Mouse (Mus musculus): ENCODE results near the gene Wars.

The Wars gene

DNA sequence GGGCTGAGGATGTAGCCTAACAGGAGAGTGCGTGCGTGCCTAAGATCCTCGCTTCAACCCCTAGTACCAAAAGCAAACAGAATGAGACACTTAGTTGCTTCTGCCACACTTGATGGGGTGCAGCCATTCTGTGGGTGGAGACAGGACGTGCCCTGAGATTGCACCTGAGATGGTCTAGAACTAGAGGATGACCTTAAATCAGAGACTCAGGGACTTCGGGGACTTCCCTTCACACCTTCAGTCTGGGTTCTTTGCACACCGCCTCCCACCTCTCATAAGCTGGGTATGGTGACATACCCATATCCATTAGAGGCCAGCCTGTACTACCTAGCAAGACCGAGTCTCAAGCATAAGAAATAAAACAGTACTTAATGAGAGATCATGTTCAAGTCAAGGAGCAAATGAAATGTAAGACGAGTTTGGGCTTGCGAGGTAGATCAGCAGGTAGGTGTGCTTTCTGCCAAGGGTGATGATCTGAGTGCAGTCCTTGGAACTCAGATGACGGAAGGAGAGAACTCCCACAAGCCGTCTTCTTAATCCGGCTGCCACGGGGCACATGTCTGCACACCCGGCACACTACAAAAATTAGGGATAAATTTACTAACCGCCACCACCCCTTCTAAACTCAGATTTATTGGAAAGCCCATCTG is 69.6 kb downstream of the Wars start:
- no peak for DNase-seq (ENCODE audit: low spot score)

DNA sequence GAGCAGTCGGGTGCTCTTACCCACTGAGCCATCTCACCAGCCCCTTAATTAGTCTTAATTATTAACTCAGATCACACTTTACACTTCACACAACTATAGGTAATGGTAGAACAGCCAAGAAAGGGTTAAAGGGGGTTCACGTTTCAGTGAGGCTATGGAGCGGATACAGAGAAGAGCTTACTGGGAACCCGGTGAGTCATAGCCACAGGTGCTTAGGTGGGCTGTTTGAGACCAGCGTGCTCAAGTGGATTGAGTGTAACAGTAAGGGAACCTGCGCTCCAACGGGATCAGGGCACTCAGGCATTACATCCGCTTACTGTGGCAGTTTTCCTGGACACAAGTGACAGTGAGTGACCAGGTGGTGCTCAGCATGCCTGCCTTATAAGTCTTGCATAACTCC is 70.9 kb downstream of the Wars start:
- no peak for DNase-seq (ENCODE audit: low spot score)

DNA sequence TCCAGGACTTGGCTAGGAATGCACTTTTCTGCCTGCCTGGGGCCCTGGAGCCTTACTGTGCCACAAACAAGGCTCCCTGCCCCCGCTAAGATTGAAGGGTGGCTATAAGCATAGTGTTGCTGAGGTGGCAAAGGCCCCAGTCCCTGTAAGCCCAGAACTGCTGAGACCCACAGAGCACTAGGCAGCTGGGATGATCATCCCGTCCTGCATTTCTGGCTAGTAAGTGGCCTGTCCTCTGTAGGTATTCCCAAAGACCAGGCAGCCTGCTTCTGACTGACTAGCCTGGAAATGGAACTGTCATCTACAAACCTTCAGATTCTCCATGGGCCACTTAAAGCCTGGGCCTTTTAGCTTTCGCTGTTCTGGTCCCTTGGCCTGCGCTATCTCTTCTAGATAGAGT is 73.5 kb downstream of the Wars start:
- no peak for DNase-seq (ENCODE audit: low spot score)

- DNase-seq (ENCODE audit: low spot score): no peak
Observed at GRCm38 (mm10) chr12:108816569-108816968, 77.4 kb downstream of the Wars start.

DNA sequence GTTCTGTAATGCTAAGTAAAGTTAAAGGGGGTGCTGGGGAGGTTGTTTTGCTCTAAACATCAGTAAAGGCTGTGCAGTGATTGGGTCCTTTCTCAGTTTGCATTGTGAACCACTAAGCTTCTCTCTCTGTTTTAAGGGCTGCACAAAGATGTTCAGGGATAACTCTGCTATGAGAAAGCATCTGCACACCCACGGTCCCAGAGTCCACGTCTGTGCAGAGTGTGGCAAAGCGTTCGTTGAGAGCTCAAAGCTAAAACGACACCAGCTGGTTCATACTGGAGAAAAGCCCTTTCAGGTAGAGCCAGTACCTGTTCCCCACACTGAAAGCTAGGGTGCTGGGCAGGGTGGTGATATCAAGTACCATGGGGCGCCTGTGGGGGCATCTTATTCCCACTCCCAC is 79.5 kb downstream of the Wars start:
- no peak for DNase-seq (ENCODE audit: low spot score)

- no peak for DNase-seq (ENCODE audit: low spot score)
Observed at GRCm38 (mm10) chr12:108812463-108812862, 81.5 kb downstream of the Wars start.

GRCm38 (mm10) chr12:108811133-108811532 is 82.8 kb downstream of the Wars start:
- DNase-seq (ENCODE audit: low spot score): no peak

GRCm38 (mm10) chr12:108810309-108810708 is 83.7 kb downstream of the Wars start:
- DNase-seq (ENCODE audit: low spot score): no peak

All from ovary, postnatal 14 days (tissue).